Mouse (Mus musculus): ENCODE data around the gene Pitpna. TPM values are rescaled to one million over a fixed set of nuclear protein-coding genes. Genes with fewer than 3 reads are reported as not detected.

The Pitpna gene
- total and polyA plus RNA-seq, 3 experiments = 57.2 to 99.1 (median 96.6) TPM

DNA sequence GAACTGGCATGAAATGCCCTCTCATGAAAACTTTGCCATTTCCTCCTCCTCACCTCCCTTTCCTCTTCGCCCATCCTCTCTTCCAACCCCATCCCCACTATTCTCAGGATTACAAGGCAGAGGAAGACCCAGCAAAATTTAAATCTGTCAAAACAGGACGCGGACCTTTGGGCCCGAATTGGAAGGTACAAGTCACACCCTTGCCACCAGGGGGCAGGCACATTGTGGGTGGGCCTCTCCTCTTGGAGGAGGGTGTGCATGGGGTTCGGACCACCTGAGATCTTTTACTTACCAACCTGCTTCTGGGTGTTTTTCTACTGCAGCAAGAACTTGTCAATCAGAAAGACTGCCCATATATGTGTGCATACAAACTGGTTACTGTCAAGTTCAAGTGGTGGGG lies 31.2 kb downstream of the Pitpna start:
- Histone ChIP-seq H3K79me2 (replicated peaks; ENCODE audit: control insufficient read depth, insufficient read depth, low read length) (no peaks in the 10 kb centered on the region), H3K36me3 (ENCODE audit: control insufficient read depth, insufficient read depth, low read length) (peaks cover 23% of the 10 kb centered on the region), H3K9ac (ENCODE audit: low read depth, low read length) (no peak overlapping the region), H3K27ac (no peak overlapping the region), H3K4me3 (no peak overlapping the region), H3K27me3 (ENCODE audit: control insufficient read depth, insufficient read depth, low read length) (no peaks in the 10 kb centered on the region), H3K4me1 (ENCODE audit: control insufficient read depth, insufficient read depth, low read length) (peaks cover 17% of the 10 kb centered on the region)
- intact Hi-C loops (cut with DNase I) = no loop called here
- peak; percentile 71 for TF ChIP-seq CTCF (IDR thresholded peaks at IDR 0.05)
- 0 out of 2 replicates have a peak, but pooled peaks have one; percentile 28 for TF ChIP-seq EP300 (IDR thresholded peaks at IDR 0.05; ENCODE audit: insufficient read depth, low read depth, low read length)
- TF ChIP-seq POLR2A (IDR thresholded peaks at IDR 0.05; ENCODE audit: insufficient read depth, low read depth, low read length) = no peak
- DNase-seq = no peak
- 76% methylated on average over 5 of the region's 5 CpGs for WGBS

GRCm38 (mm10) chr11:75620136-75620780 lies 32.4 kb downstream of the Pitpna start:
- no peak overlapping the region for H3K9ac ChIP-seq (ENCODE audit: low read depth, low read length)
- peak overlapping the region; percentile 93 for H3K27ac ChIP-seq
- H3K4me1 ChIP-seq (ENCODE audit: control insufficient read depth, insufficient read depth, low read length) = peaks cover 22% of the 10 kb centered on the region
- DNase-seq = peak in 1 of 2 experiments; percentile 75
- TF ChIP-seq POLR2A (IDR thresholded peaks at IDR 0.05; ENCODE audit: insufficient read depth, low read depth, low read length) = peak; percentile 28; the same call in 1 of the 2 replicates
- no peak for TF ChIP-seq CTCF (IDR thresholded peaks at IDR 0.05)
- peak; percentile 56; the same call in 1 of the 2 replicates for TF ChIP-seq EP300 (IDR thresholded peaks at IDR 0.05; ENCODE audit: insufficient read depth, low read depth, low read length)
- no peak overlapping the region for H3K4me3 ChIP-seq
- no peaks in the 10 kb centered on the region for H3K79me2 ChIP-seq (replicated peaks; ENCODE audit: control insufficient read depth, insufficient read depth, low read length)
- H3K27me3 ChIP-seq (ENCODE audit: control insufficient read depth, insufficient read depth, low read length) = no peaks in the 10 kb centered on the region
- peaks cover 28% of the 10 kb centered on the region for H3K36me3 ChIP-seq (ENCODE audit: control insufficient read depth, insufficient read depth, low read length)
- 58% methylated on average over 12 of the region's 12 CpGs for WGBS
- intact Hi-C loops (cut with DNase I) = no loop called here

DNA sequence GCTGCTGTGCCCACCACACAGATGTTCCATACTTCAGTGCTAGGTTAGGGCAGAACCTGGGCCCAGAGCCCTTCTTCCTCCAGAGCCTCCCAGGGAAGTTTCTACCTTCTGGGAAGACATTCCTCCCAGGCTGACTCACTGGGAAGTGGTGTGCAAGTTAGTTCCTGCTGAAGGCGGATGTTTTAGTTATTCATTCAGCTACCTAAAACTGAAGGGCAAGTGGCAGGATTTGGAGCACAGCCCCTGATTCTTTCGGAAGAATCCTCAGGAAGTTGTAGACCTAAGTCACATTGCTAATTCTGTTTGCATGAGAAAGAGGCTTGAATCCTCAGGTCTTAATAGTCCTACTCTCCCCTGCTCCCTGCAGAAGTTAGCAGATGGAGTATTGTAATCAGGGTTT lies 33.5 kb downstream of the Pitpna start:
- WGBS = 44% methylated on average over 2 of the region's 2 CpGs
- no peak for DNase-seq
- no peak for TF ChIP-seq CTCF (IDR thresholded peaks at IDR 0.05)
- no peak for TF ChIP-seq EP300 (IDR thresholded peaks at IDR 0.05; ENCODE audit: insufficient read depth, low read depth, low read length)
- no peak for TF ChIP-seq POLR2A (IDR thresholded peaks at IDR 0.05; ENCODE audit: insufficient read depth, low read depth, low read length)
- Histone ChIP-seq H3K4me1 (ENCODE audit: control insufficient read depth, insufficient read depth, low read length) (peaks cover 22% of the 10 kb centered on the region), H3K36me3 (ENCODE audit: control insufficient read depth, insufficient read depth, low read length) (peaks cover 31% of the 10 kb centered on the region), H3K27ac (peak overlapping the region; percentile 93), H3K9ac (ENCODE audit: low read depth, low read length) (no peak overlapping the region), H3K4me3 (no peak overlapping the region), H3K79me2 (replicated peaks; ENCODE audit: control insufficient read depth, insufficient read depth, low read length) (no peaks in the 10 kb centered on the region), H3K27me3 (ENCODE audit: control insufficient read depth, insufficient read depth, low read length) (no peaks in the 10 kb centered on the region)
- intact Hi-C loops (cut with DNase I) = no loop called here

GRCm38 (mm10) chr11:75622588-75623329 lies 34.9 kb downstream of the Pitpna start:
- Histone ChIP-seq H3K27me3 (ENCODE audit: control insufficient read depth, insufficient read depth, low read length) (no peaks in the 10 kb centered on the region), H3K9ac (ENCODE audit: low read depth, low read length) (no peak overlapping the region), H3K36me3 (ENCODE audit: control insufficient read depth, insufficient read depth, low read length) (peaks cover 31% of the 10 kb centered on the region), H3K4me1 (ENCODE audit: control insufficient read depth, insufficient read depth, low read length) (peaks cover 22% of the 10 kb centered on the region), H3K79me2 (replicated peaks; ENCODE audit: control insufficient read depth, insufficient read depth, low read length) (no peaks in the 10 kb centered on the region), H3K27ac (peak overlapping the region; percentile 93), H3K4me3 (no peak overlapping the region)
- no peak for TF ChIP-seq EP300 (IDR thresholded peaks at IDR 0.05; ENCODE audit: insufficient read depth, low read depth, low read length)
- TF ChIP-seq CTCF (IDR thresholded peaks at IDR 0.05) = no peak
- no peak for TF ChIP-seq POLR2A (IDR thresholded peaks at IDR 0.05; ENCODE audit: insufficient read depth, low read depth, low read length)
- intact Hi-C loops (cut with DNase I) = no loop called here
- WGBS = 64% methylated on average over 2 of the region's 2 CpGs
- peak in 1 of 2 experiments; percentile 33 for DNase-seq

GRCm38 (mm10) chr11:75624102-75624554 lies 36.2 kb downstream of the Pitpna start:
- no peak for TF ChIP-seq POLR2A (IDR thresholded peaks at IDR 0.05; ENCODE audit: insufficient read depth, low read depth, low read length)
- TF ChIP-seq EP300 (IDR thresholded peaks at IDR 0.05; ENCODE audit: insufficient read depth, low read depth, low read length) = peak; percentile 73; the same call in 1 of the 2 replicates
- Histone ChIP-seq H3K79me2 (replicated peaks; ENCODE audit: control insufficient read depth, insufficient read depth, low read length) (no peaks in the 10 kb centered on the region), H3K27ac (peak overlapping the region; percentile 93), H3K9ac (ENCODE audit: low read depth, low read length) (peak overlapping the region; percentile 61), H3K36me3 (ENCODE audit: control insufficient read depth, insufficient read depth, low read length) (peaks cover 31% of the 10 kb centered on the region), H3K4me1 (ENCODE audit: control insufficient read depth, insufficient read depth, low read length) (peaks cover 22% of the 10 kb centered on the region), H3K4me3 (no peak overlapping the region), H3K27me3 (ENCODE audit: control insufficient read depth, insufficient read depth, low read length) (no peaks in the 10 kb centered on the region)
- WGBS = 4% methylated on average over 2 of the region's 2 CpGs
- DNase-seq = peak in 1 of 2 experiments; percentile 59
- intact Hi-C loops (cut with DNase I) = no loop called here

All from heart, adult 2 months (tissue).